Mouse (Mus musculus): ENCODE results near the gene Chga.

DNA sequence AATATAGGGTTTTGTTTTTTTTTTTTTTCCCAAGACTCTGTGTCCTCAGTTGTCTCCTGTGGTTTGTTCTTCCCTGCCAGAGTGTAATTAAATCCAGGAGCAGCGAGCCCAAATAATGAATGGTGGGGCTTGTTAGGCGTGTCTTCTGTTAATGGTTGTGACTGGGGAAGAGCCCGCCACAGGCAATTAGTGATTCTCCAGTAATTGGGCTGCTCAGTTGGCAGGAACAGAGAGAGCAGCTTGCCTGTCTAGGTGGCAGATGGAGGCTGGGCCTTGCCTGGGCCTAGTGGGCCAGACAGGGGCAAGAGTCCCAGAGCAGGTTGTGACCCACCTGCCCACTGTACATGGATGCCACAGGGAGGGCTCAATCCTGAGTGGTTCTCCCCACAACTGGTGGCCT lies 43.4 kb upstream of the Chga start:
- TF ChIP-seq CTCF (IDR thresholded peaks at IDR 0.05; ENCODE audit: borderline replicate concordance, control insufficient read depth, extremely low read depth, insufficient read depth, low read length, poor library complexity) (no peak), POLR2A (IDR thresholded peaks at IDR 0.05; ENCODE audit: control insufficient read depth, extremely low read depth, insufficient read depth, low read length, poor library complexity) (no peak)
